Mouse (Mus musculus) frontal cortex, postnatal 10 days (tissue): ENCODE measurements at regions not wholly inside any gene's neighbourhood (a gene's known extent, or its start where the extent isn't known, plus 50 kb on each side); places are given as distances from the start of the nearest gene placed in this dataset.

Experiments used
- DNase-seq, 2 experiments: peaks; one replicate each; pipeline ENCODE4 v3.0.0; 2022; ENCODE audit warnings: low spot score in 2 of 2, mixed read lengths in 1 of 2

DNA sequence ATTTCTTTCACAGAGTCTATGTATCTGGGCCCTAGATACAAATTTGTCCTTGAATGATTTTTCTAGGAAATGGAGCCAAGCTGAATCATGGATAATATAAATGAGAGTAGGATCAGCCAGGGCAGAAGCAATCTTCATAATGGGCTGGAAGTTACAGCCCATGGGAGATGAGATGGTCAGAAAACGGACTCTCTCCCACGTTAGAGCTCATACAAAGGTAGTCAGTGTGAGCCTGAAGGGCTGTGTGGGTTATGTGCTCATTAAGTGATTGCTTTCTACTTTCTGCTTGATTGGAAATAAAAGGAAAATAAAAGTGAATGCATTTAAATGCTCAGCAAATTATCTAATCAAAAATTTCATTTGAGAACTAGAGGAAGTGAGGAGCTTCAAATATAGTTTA, 2017.1 kb upstream of the Pcdh20 start:
- DNase-seq: no peak

- DNase-seq: no peak
These were observed 1976.8 kb upstream of the Pcdh20 start for GRCm38 (mm10) chr14:90447971-90448370.

- peak; percentile 9 to 21 for DNase-seq
These were observed 1961.8 kb upstream of the Pcdh20 start for GRCm38 (mm10) chr14:90432874-90433543.

DNA sequence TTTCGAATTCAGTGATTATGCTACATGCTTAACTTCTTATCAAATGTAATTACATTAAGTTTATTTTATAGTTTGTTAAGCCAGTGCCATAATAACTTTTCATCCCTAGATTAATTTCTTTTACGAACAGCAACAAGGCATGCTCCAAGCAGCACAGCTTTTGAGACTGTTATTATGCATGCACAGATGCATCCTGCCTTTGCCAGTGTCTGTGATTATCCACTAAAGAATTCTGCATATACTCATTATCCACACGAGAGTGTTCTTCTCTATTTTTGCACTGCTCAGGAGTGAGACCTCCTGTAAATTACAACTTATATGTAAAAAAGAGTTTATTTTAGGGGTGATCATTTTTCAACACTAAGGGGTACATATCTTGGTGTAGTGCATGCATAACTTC, 1941.5 kb upstream of the Pcdh20 start:
- DNase-seq: no peak

GRCm38 (mm10) chr14:90406350-90406749, 1935.2 kb upstream of the Pcdh20 start:
- no peak for DNase-seq

- DNase-seq: no peak
These were observed 1934.3 kb upstream of the Pcdh20 start for GRCm38 (mm10) chr14:90405476-90405875.

GRCm38 (mm10) chr14:90367256-90367936, 1896.2 kb upstream of the Pcdh20 start:
- DNase-seq: no peak

GRCm38 (mm10) chr14:90334541-90334940, 1863.3 kb upstream of the Pcdh20 start:
- DNase-seq: no peak

DNA sequence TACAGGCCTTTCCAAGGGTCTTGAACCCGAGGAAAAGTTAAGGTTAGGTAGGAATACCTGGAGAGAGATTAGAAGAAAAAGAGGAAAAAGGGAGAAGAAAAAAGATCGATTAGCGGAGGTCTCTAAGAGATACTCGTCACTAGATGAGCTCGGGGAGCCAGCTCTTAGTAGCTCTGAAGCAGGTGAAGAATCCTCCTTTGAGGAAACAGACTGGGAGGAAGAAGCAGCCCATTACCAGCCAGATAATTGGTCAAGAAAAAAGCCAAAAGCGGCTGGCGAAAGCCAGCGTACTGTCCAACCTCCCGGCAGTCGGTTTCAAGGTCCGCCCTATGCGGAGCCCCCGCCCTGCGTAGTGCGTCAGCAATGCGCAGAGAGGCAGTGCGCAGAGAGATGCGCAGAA, 1824.3 kb upstream of the Pcdh20 start:
- DNase-seq: peak; percentile 6 to 7

GRCm38 (mm10) chr14:90246042-90246441, 1774.8 kb upstream of the Pcdh20 start:
- DNase-seq: no peak

- DNase-seq: no peak
These were observed 1761.5 kb upstream of the Pcdh20 start for GRCm38 (mm10) chr14:90232661-90233060.

DNA sequence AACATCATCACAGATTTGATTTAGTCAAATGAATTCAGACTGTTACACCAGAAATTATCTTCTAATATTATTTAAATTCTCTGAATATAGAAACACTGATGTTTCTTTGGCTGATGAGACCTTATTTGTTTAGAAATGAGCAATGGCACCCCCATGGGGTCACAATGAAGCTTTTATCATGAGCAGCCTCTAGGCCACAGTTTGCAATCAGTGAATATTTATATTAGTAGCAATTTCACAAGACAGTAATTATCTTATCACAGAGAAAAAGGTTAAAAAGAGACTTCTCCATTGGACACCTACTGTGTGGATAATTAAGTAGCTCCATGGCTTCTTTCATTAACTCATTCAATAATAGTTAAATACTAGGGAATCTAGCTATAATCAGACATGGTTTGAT, 1729.1 kb upstream of the Pcdh20 start:
- no peak for DNase-seq

DNA sequence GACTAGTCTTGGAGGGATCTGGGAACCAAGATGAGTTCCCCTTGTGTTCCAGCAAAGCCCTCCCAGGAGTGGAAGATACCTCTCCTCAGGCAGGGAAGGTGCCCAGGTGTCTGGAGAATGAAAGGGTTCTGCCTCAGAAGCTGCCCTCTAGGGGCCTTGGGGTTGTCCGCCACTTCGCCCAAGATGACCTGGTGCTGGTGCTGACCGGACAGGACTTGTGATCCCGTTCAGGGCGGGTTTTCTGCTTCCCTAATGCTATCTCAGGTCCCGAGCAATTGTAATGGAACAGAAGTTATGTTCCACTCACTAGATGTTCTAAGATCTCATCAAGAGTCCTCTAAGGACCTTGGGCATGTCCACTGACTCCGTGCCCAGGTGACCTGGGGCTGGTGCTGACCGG, 1726.6 kb upstream of the Pcdh20 start:
- no peak for DNase-seq

DNA sequence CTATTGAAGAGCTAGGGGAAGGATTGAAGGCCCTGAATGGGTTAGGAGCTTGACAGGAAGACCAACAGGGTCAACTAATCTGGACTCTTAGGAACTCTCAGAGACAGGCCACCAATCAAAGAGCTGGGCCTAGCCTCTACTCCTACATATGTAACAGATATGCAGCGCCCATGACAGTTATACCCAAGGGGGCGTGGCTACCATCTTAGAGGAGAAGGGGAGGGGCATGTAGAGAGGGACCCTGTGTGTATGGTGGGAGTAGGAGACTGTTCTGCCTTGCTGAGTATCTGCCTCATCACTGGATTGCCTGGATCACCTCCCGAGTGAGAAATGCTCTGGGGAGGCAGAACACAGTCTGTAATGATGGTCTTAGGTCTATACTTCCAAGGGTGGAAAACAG, 1701.5 kb upstream of the Pcdh20 start:
- no peak for DNase-seq
